Mouse (Mus musculus) granulocyte monocyte progenitor cell, adult 5-6 weeks (primary cell): Measurements from ENCODE around the gene Krt36. TPM values are rescaled to one million over a fixed set of nuclear protein-coding genes. Genes with fewer than 3 reads are reported as not detected.

ENCODE experiments used
- ATAC-seq: replicated peaks from 2 replicates; pipeline ENCODE4 v1.8.0; 2016; ENCODE audit warnings: mild to moderate bottlenecking, moderate TSS enrichment, inconsistent platforms; ENCODE audit not compliant: poor library complexity, severe bottlenecking
- total RNA-seq, 2 experiments: library from RNA; stranded (forward) in 1 of 2; stranded (reverse) in 1 of 2; fragments of 200-712, 200-1000 nt in 1 of 2; fragments of >200 nt in 1 of 2; fragmentation: Nextera tagmentation in 1 of 2; gene quantifications; 2 replicates each; pipeline ENCODE4 v1.2.3; 2014 to 2017

Krt36 gene
- total RNA-seq, 2 experiments from 2014 or later, result 0.39 TPM; not detected in 1

GRCm38 (mm10) chr11:100096141-100096540 lies 9.3 kb downstream of the Krt36 start, which contains the start of gene Krt35:
TSS of gene Krt35 (minus strand) at chr11:100096241.
- ATAC-seq, result no peak

GRCm38 (mm10) chr11:100088378-100089025 lies 16.9 kb downstream of the Krt36 start:
- ATAC-seq, result no peak

GRCm38 (mm10) chr11:100087861-100088260 lies 17.6 kb downstream of the Krt36 start, which contains the start of gene Krt32:
TSS of gene Krt32 (minus strand) at chr11:100088226.
- ATAC-seq, result no peak

GRCm38 (mm10) chr11:100073873-100074272 lies 31.6 kb downstream of the Krt36 start:
- no peak for ATAC-seq

- no peak for ATAC-seq
These were observed 38.0 kb downstream of the Krt36 start for GRCm38 (mm10) chr11:100067293-100068036.

- ATAC-seq, result no peak
These were observed 39.0 kb downstream of the Krt36 start for GRCm38 (mm10) chr11:100066236-100067010.

- no peak for ATAC-seq
These were observed 46.6 kb downstream of the Krt36 start for GRCm38 (mm10) chr11:100058875-100059274.

GRCm38 (mm10) chr11:100055686-100056655 lies 49.5 kb downstream of the Krt36 start:
- no peak for ATAC-seq

Other genes with a start within 250 kb of the Krt36 start
- not detected in 2 replicates for gene Gm11568, start 247.7 kb downstream of the Krt36 start, total RNA-seq (2014; fragmentation: Nextera tagmentation)
- not detected in 2 replicates for gene Gm11568, start 247.7 kb downstream of the Krt36 start, total RNA-seq (2017)
- gene Gm11559, start 241.2 kb downstream of the Krt36 start, total RNA-seq (2014; fragmentation: Nextera tagmentation), result not detected in 2 replicates
- not detected in 2 replicates for gene Gm11559, start 241.2 kb downstream of the Krt36 start, total RNA-seq (2017)
- gene Krtap9-1, start 232.2 kb downstream of the Krt36 start, total RNA-seq (2014; fragmentation: Nextera tagmentation), result not detected in 2 replicates
- not detected in 2 replicates for gene Krtap9-1, start 232.2 kb downstream of the Krt36 start, total RNA-seq (2017)
- not detected in 2 replicates for gene Gm11567, start 226.4 kb downstream of the Krt36 start, total RNA-seq (2014; fragmentation: Nextera tagmentation)
- not detected in 2 replicates for gene Gm11567, start 226.4 kb downstream of the Krt36 start, total RNA-seq (2017)
- gene Krtap31-1, start 197.7 kb downstream of the Krt36 start, total RNA-seq (2014; fragmentation: Nextera tagmentation), result not detected in 2 replicates
- gene Krtap31-1, start 197.7 kb downstream of the Krt36 start, total RNA-seq (2017), result not detected in 2 replicates
- not detected in 2 replicates for gene Gm11565, start 190.9 kb downstream of the Krt36 start, total RNA-seq (2014; fragmentation: Nextera tagmentation)
- gene Gm11565, start 190.9 kb downstream of the Krt36 start, total RNA-seq (2017), result not detected in 2 replicates
- gene Krtap31-2, start 169.3 kb downstream of the Krt36 start, total RNA-seq (2014; fragmentation: Nextera tagmentation), result not detected in 2 replicates
- gene Krtap31-2, start 169.3 kb downstream of the Krt36 start, total RNA-seq (2017), result not detected in 2 replicates
- not detected in 2 replicates for gene Krtap9-5, start 157.2 kb downstream of the Krt36 start, total RNA-seq (2014; fragmentation: Nextera tagmentation)
- not detected in 2 replicates for gene Krtap9-5, start 157.2 kb downstream of the Krt36 start, total RNA-seq (2017)
- not detected in 2 replicates for gene Krtap29-1, start 126.6 kb downstream of the Krt36 start, total RNA-seq (2014; fragmentation: Nextera tagmentation)
- gene Krtap29-1, start 126.6 kb downstream of the Krt36 start, total RNA-seq (2017), result not detected in 2 replicates
- gene Krtap16-1, start 119.0 kb downstream of the Krt36 start, total RNA-seq (2014; fragmentation: Nextera tagmentation), result not detected in 2 replicates
- not detected in 2 replicates for gene Krtap16-1, start 119.0 kb downstream of the Krt36 start, total RNA-seq (2017)
- gene Krtap17-1, start 111.6 kb downstream of the Krt36 start, total RNA-seq (2014; fragmentation: Nextera tagmentation), result not detected in 2 replicates
- not detected in 2 replicates for gene Krtap17-1, start 111.6 kb downstream of the Krt36 start, total RNA-seq (2017)
- not detected in 2 replicates for gene Krt33a, start 89.4 kb downstream of the Krt36 start, total RNA-seq (2014; fragmentation: Nextera tagmentation)
- gene Krt33a, start 89.4 kb downstream of the Krt36 start, total RNA-seq (2017), result not detected in 2 replicates
- gene Krt33b, start 75.8 kb downstream of the Krt36 start, total RNA-seq (2014; fragmentation: Nextera tagmentation), result not detected in 2 replicates
- gene Krt33b, start 75.8 kb downstream of the Krt36 start, total RNA-seq (2017), result not detected in 2 replicates
- not detected in 2 replicates for gene Krt34, start 64.1 kb downstream of the Krt36 start, total RNA-seq (2014; fragmentation: Nextera tagmentation)
- gene Krt34, start 64.1 kb downstream of the Krt36 start, total RNA-seq (2017), result not detected in 2 replicates
- gene Krt31, start 55.1 kb downstream of the Krt36 start, total RNA-seq (2014; fragmentation: Nextera tagmentation), result not detected in 2 replicates
- gene Krt31, start 55.1 kb downstream of the Krt36 start, total RNA-seq (2017), result not detected in 2 replicates
- not detected in 2 replicates for gene Krt32, start 17.4 kb downstream of the Krt36 start, total RNA-seq (2014; fragmentation: Nextera tagmentation)
- gene Krt32, start 17.4 kb downstream of the Krt36 start, total RNA-seq (2017), result not detected in 2 replicates
- not detected in 2 replicates for gene Krt35, start 9.4 kb downstream of the Krt36 start, total RNA-seq (2014; fragmentation: Nextera tagmentation)
- not detected in 2 replicates for gene Krt35, start 9.4 kb downstream of the Krt36 start, total RNA-seq (2017)
- gene Krt13, start 15.9 kb upstream of the Krt36 start, total RNA-seq (2014; fragmentation: Nextera tagmentation), result not detected in 2 replicates
- gene Krt13, start 15.9 kb upstream of the Krt36 start, total RNA-seq (2017), result not detected in 2 replicates
- gene Krt15, start 30.3 kb upstream of the Krt36 start, total RNA-seq (2014; fragmentation: Nextera tagmentation), result not detected in 2 replicates
- gene Krt15, start 30.3 kb upstream of the Krt36 start, total RNA-seq (2017), result not detected in 2 replicates
- gene Krt19, start 43.0 kb upstream of the Krt36 start, total RNA-seq (2014; fragmentation: Nextera tagmentation), result not detected in 2 replicates
- not detected in 2 replicates for gene Krt19, start 43.0 kb upstream of the Krt36 start, total RNA-seq (2017)
- gene Krt9, start 87.6 kb upstream of the Krt36 start, total RNA-seq (2014; fragmentation: Nextera tagmentation), result not detected in 2 replicates
- not detected in 2 replicates for gene Krt9, start 87.6 kb upstream of the Krt36 start, total RNA-seq (2017)
- gene Krt14, start 101.9 kb upstream of the Krt36 start, total RNA-seq (2014; fragmentation: Nextera tagmentation), result not detected in 2 replicates
- not detected in 2 replicates for gene Krt14, start 101.9 kb upstream of the Krt36 start, total RNA-seq (2017)
- not detected in 2 replicates for gene Krt16, start 143.3 kb upstream of the Krt36 start, total RNA-seq (2014; fragmentation: Nextera tagmentation)
- gene Krt16, start 143.3 kb upstream of the Krt36 start, total RNA-seq (2017), result not detected in 2 replicates
- gene Krt17, start 155.4 kb upstream of the Krt36 start, total RNA-seq (2014; fragmentation: Nextera tagmentation), result not detected in 2 replicates
- gene Krt17, start 155.4 kb upstream of the Krt36 start, total RNA-seq (2017), result not detected in 2 replicates
- not detected in 2 replicates for gene Krt42, start 164.2 kb upstream of the Krt36 start, total RNA-seq (2014; fragmentation: Nextera tagmentation)
- gene Krt42, start 164.2 kb upstream of the Krt36 start, total RNA-seq (2017), result not detected in 2 replicates
- gene Eif1, start 214.3 kb upstream of the Krt36 start, total RNA-seq (2014; fragmentation: Nextera tagmentation), result 716 and 727 TPM in 2 replicates
- gene Eif1, start 214.3 kb upstream of the Krt36 start, total RNA-seq (2017), result 109 and 139 TPM in 2 replicates
- not detected in 2 replicates for gene Gast, start 228.8 kb upstream of the Krt36 start, total RNA-seq (2014; fragmentation: Nextera tagmentation)
- gene Gast, start 228.8 kb upstream of the Krt36 start, total RNA-seq (2017), result not detected in 2 replicates